Mouse (Mus musculus) urinary bladder, postnatal 14 days (tissue): ENCODE results near the gene Zfp750.
A peak's percentile ranks its signal among the peaks of the same experiment; 100 is the strongest.

Experiments
- DNase-seq: peaks from one replicate; pipeline ENCODE4 v3.0.0; 2021; ENCODE audit warnings: low spot score

Zfp750 gene

GRCm38 (mm10) chr11:121519131-121519530 lies at the start of gene Zfp750:
TSS of gene Zfp750 (minus strand) at chr11:121519333.
- peak; percentile 68 for DNase-seq

- DNase-seq, result no peak
Observed at GRCm38 (mm10) chr11:121564265-121564664, 45.1 kb upstream of the Zfp750 start.

DNA sequence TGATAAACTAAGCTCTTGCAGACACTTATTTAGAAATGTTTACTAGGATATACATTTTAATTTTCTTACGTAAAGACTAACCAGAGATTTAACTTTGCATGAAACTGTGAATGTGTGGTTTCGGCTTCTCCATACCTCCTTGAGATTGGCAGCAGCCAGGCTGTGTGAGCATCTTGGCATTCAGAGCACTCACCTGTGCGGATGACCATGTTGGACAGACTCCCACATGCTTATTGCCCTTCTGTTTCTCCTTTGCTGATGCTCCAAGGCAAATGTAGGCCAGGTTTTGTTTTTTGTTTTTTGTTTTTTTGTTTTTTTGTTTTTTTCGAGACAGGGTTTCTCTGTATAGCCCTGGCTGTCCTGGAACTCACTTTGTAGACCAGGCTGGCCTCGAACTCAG lies 44.2 kb upstream of the Zfp750 start:
- no peak for DNase-seq

DNA sequence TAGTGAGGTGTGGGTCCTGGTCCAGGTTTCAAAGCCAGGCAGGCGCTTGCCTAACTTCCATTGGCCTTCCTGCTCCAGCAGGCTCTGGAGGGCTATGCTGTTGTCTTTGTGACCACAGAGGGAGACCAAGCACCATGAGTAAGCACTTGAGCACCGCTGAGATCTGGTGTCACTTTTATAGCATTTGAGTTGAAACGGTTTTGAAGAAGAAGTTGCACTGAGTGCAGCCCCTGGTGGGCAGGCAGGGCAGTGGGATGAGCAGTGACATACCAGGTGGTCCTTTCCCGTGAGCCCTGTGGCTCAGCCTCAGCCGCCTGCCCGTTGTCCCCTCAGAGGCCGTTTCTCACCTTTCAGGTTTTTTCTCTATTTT lies 41.1 kb upstream of the Zfp750 start:
- no peak for DNase-seq

DNA sequence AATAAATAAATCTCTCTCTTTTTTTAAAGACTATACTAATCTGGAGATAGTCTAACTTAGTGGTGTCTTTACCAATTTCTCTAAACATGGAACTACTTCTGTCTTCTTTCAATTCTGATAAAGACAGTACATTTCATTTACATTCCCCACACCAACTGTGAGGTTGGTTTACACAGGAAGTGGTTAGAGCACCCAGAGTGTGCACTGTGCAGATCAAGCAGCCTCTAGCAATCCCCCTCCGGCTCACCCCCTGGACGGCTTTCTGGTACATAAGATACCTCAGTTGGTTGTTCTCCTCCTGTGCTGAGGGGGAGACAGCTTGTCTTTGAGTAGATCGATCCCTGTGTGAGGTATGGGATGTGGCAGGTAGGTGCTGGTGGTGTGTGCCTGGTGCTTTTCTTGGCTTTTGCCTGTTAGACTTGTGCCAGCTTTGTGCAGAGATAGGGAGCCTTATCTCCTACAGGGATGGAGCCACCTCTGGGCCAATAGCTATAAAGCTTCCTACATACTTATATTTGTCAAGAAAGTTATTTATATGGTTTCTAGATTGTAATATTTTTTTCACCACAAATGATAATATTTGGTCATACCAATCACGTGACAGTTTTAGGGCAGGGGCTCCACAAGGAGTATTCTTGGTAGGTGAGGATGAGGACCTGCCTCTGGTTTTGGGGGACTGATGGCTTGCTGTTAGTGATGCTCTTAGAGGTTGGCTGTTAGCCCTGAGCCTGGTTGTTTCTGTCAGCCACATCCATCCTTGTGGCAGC lies 40.6 kb upstream of the Zfp750 start:
- no peak for DNase-seq

- no peak for DNase-seq
Observed at GRCm38 (mm10) chr11:121558522-121558921, 39.4 kb upstream of the Zfp750 start.

DNA sequence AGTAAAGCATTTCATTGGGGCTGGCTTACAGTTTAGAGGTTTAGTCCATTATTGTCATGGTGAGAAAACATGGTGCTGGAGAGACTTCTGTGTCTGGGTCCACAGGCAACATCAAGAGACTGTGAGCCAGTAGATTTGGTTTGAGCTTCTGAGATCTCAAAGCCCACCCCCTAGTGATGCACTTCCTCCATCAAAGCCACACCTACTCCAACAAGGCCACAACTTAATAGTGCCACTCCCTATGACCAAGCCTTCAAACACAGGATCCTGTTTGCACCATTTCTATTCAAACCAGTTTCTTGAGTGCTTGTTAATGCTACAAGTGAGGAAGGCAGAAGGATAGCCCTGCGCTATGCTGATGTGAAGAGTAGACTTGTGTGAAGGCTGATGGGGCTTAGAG lies 38.8 kb upstream of the Zfp750 start:
- DNase-seq, result no peak

- peak; percentile 50 for DNase-seq
Observed at GRCm38 (mm10) chr11:121556727-121557126, 37.6 kb upstream of the Zfp750 start.

- no peak for DNase-seq
Observed at GRCm38 (mm10) chr11:121553458-121553857, 34.3 kb upstream of the Zfp750 start.

DNA sequence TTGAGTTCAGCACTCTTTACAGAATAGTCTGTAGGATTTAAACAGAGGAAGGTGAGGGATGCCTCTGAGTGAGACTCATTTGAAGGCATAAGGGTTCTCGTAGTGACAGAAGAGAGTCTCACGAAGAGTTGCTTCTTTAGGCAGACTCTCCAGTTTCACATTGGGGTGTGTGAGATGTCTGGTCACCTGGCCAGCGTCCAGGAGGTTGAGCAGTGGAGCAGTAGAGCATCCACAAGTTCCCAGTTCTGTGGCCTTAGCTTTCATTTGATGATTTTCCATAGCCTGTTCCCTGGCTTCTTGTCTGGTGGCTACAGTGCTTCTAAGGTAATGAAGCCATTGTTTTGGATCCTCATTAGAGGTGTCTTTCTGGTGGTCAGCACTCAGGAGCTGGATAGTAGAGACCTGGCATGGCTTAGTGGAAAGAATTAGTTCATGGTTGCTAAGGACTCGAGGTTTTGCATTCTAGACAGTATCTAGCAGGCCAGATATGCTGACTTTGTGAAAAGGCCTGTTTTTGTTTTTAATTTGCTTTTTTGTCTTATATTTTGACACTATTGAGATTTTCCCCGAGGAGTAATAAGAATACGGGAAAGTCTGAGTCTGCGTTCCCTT lies 33.8 kb upstream of the Zfp750 start:
- DNase-seq, result no peak

DNA sequence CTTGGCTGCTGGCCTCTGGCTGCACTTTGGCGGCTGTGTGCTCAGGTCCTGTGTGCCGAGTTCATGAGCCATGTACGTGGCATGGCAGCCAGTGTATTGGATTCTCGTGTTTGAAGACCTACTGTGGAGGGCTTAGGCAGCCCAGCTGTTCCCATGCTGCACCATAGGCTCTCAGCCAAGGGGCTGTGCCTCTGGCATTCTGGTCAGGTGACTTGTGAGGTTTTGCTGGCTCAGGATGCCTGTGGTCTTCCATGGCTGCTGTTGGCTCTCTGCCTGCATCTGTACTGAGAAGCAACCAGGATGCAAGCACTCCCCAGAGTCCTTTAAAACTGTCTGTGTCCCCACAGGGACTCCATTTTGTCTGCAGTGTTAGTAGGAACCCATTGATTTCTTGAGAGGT lies 33.0 kb upstream of the Zfp750 start:
- DNase-seq, result peak; percentile 31

DNA sequence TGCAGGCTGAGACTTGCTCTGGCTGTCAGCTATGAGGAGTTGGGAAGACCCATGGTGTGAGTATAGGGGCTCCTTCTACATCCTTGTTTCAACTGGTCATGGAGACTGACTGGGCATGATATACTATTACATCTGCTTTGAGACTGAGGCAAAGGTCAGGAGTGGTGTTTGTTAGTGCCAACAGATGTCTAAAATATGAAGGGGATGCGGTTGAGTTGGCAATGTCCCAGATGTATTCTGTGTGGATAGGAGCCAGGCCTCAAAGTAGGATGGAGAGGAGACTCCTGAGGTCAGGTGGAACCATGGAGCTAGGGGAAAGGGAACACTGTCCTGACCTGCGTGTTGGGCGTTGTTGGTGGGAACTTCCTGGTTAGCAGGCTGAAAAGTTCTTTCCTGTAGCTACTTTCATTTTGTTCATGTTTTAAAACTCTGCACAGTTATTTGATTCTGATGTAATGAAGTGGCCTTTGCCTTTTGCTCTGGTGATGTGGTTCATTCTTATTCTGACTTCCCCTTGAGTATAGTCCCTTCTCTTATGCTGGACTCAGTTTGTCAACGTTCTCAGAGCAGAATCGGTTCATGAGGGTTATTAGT lies 32.2 kb upstream of the Zfp750 start:
- peak; percentile 24 for DNase-seq

GRCm38 (mm10) chr11:121549843-121550647 lies 30.9 kb upstream of the Zfp750 start:
- peak; percentile 23 for DNase-seq

- DNase-seq, result no peak
Observed at GRCm38 (mm10) chr11:121548996-121549842, 30.1 kb upstream of the Zfp750 start.

GRCm38 (mm10) chr11:121547925-121548324 lies 28.8 kb upstream of the Zfp750 start:
- DNase-seq, result no peak

DNA sequence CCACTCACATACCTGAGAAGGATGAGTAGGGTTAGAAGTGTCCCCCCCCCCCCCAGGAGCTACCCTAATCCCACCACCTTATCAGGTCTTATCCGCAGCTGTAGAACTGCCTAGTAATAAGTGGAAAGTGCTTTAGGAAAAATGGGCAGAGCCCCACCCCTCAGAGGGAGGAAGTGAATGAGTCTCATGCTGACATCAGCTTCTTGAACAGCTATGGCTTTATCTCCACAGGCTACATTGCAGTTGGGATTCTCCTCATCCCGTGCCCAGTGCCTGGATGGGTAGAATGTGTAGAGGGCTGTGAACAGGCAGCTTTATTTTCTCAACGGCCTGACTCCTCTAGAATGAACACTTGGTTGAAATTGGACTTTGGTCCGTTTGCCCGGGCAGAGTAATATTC lies 28.1 kb upstream of the Zfp750 start:
- no peak for DNase-seq

- no peak for DNase-seq
Observed at GRCm38 (mm10) chr11:121545398-121546034, 26.4 kb upstream of the Zfp750 start.

DNA sequence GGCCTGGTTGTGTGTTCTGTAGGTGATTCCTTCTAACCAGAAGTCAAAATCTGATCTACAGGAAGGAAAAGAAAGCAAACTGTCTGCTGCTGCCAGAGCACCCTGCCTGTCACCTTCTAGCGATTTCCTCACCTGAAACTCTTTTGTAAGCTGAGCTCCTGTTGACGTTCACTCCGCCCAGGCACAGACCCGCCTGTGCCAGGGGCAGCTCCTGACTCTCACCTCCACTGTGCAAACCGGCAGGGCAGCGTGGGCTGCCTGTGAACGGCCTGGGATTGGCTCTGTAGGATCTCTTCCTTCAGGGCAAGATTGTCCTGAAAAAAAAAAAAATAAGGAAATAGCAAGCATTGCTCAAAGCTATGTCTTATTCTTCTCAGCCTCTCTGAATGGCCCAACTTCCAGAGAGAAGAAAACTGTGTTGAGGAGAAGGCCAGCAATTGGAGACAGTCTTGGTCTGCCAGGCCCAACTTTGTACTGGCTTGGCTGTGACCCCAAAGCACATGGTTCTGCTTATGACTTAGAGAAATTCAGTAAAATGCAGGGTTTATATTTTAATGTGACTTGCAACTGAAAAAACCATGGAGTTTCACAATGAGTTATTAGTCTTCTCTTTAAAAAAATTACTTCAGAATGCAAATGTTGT lies 25.7 kb upstream of the Zfp750 start:
- peak; percentile 67 for DNase-seq

DNA sequence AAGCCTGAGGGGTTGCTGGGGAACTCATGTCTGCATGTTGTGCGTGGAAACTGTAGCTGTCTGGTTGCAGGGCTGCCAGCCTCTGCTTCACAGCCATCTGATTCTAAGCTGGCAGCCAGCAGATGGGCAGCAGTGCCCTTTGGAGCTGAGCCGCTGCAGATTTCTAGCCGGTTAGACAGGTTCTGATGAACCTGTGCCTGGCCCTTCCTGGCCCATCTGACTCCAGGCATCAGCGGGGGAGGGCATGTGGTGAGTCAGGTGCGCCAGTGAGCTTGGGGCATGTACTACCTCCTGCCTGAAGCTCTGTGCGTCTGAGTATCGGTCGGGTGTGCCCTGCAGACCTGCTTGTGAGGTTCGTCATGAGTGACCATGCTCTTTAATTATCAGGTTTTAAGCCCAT lies 24.8 kb upstream of the Zfp750 start:
- DNase-seq, result peak; percentile 86

DNA sequence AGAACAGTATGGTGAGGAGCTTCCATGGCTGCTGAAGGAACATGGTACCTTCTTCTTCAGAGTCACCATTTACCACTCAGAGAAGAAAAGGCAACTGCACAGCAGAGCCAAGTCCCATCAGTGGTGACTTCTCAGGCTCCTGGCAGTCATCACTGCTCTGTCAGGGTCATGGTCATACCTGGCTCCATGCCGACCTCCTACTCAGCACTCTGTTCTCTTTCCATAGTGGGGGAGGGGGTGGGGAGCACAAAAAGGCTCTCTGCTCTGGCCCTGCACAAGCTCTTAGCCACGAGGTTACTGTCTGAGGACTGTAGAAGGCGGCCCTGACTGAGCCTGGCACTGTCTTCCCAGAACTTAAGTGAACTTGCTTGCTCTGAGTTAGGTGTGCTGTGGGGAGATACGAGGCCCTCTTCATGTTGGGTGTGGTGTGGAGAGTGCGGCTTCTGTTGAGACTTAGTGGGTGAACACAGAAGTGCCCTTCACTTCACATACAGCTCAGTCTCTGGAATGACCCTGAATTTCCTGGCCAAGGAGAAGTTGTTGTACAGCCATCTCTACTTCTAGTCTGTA lies 24.2 kb upstream of the Zfp750 start:
- no peak for DNase-seq
